Mouse (Mus musculus) MEL (cell line): ENCODE data around the gene Ap4s1.

ENCODE experiments used
- CHD1 ChIP-seq: IDR thresholded peaks from 2 replicates; pipeline ENCODE4 v1.6.1; 2012; ENCODE audit warnings: low read depth, mild to moderate bottlenecking, inconsistent platforms, low read length, improper control_type of control experiment
- CTCF ChIP-seq, 3 experiments: IDR thresholded peaks in 2 of 3; conservative IDR thresholded peaks in 1 of 3; 2 replicates each; pipeline ENCODE4 v1.5.1; 2011 to 2012; ENCODE audit warnings: low read length in 3 of 3, low read depth in 2 of 3, mild to moderate bottlenecking in 2 of 3, improper control_type of control experiment in 1 of 3, inconsistent platforms in 1 of 3, mixed read lengths in 1 of 3, moderate library complexity in 1 of 3; ENCODE audit not compliant: control insufficient read depth in 1 of 3, insufficient read depth in 1 of 3, poor library complexity in 1 of 3, severe bottlenecking in 1 of 3
- GABPA ChIP-seq: IDR thresholded peaks from 2 replicates; pipeline ENCODE4 v1.6.1; 2012; ENCODE audit warnings: low read depth, mild to moderate bottlenecking, inconsistent platforms, low read length, improper control_type of control experiment, moderate library complexity
- GATA1 ChIP-seq: IDR thresholded peaks from 2 replicates; pipeline ENCODE4 v1.6.1; 2011; ENCODE audit warnings: low read depth, low read length, improper control_type of control experiment
- KAT2A ChIP-seq: conservative IDR thresholded peaks from 2 replicates; pipeline ENCODE4 v1.6.1; 2012; ENCODE audit warnings: low read depth, low read length, improper control_type of control experiment, inconsistent platforms
- MXI1 ChIP-seq: IDR thresholded peaks from 2 replicates; pipeline ENCODE4 v1.6.1; 2011; ENCODE audit warnings: mild to moderate bottlenecking, low read depth, low read length, improper control_type of control experiment
- MYB ChIP-seq: IDR thresholded peaks from 2 replicates; pipeline ENCODE4 v1.6.1; 2011; ENCODE audit warnings: mild to moderate bottlenecking, low read depth, low read length, improper control_type of control experiment
- POLR2A ChIP-seq, 2 experiments: IDR thresholded peaks; 2 replicates each; pipeline ENCODE4 v1.6.1; 2011 to 2012; ENCODE audit warnings: low read length in 2 of 2, mild to moderate bottlenecking in 2 of 2, control low read depth in 1 of 2, improper control_type of control experiment in 1 of 2, low read depth in 1 of 2, moderate library complexity in 1 of 2; ENCODE audit not compliant: control insufficient read depth in 1 of 2, insufficient read depth in 1 of 2, poor library complexity in 1 of 2
- RCOR1 ChIP-seq: IDR thresholded peaks from 2 replicates; pipeline ENCODE4 v1.6.1; 2012; ENCODE audit warnings: low read depth, mild to moderate bottlenecking, inconsistent platforms, low read length, improper control_type of control experiment
- SMC3 ChIP-seq: IDR thresholded peaks from 2 replicates; pipeline ENCODE4 v1.6.1; 2011; ENCODE audit warnings: low read depth, low read length, improper control_type of control experiment
- ZMIZ1 ChIP-seq: IDR thresholded peaks from 2 replicates; pipeline ENCODE4 v1.6.1; 2012; ENCODE audit warnings: low read depth, mild to moderate bottlenecking, inconsistent platforms, low read length, improper control_type of control experiment, moderate library complexity
- ZNF384 ChIP-seq: IDR thresholded peaks from 2 replicates; pipeline ENCODE4 v1.6.1; 2012; ENCODE audit warnings: low read depth, mild to moderate bottlenecking, inconsistent platforms, low read length, improper control_type of control experiment

DNA sequence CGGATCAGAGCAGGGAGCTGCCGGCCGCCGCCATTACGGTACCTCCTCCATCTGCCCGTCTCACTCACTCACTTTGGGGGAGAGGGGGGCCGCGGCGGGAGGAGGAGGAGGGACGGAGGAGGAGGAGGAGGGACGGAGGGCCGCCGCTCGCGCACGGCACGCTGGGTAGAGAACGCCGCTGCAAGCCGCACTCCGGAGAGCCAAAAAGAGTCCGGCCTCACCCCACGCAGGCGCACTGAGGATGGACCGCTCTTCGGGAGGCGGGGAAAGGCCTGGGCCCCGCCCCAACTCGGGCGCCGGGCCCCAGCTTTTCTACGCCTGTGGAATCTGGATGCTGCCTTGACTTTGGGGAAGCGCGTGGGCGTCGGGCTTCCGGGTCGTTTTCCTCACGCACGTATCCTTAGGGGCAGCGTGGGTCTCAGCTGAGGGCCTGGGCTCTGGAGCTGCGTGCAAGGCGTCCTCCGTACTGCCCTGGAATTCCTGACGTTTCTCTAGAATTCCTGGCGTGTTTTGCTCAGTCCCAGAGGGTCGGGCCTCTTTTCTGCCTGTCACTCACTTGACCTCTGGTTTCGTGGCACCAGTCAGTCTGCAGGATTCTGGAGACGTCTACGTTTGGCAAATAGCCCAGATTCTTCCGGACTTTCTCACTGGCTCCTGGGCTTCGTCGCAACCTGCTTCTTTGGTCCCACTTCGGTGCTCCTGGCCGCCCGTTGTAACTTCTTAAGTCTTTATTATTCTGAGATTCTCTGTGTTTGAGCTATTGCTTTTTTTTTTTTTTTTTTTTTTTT lies 1.2 kb downstream of the Ap4s1 start, which contains the start of gene Strn3:
- peak; percentile 85 for TF ChIP-seq MXI1
- no peak for TF ChIP-seq GATA1
- TF ChIP-seq ZNF384: peak; percentile 93
- TF ChIP-seq CHD1: no peak
- no peak for TF ChIP-seq CTCF (IDR thresholded peaks at IDR 0.05 in 2 of 3, conservative IDR thresholded peaks at IDR 0.05 in 1 of 3; ENCODE audit: control insufficient read depth in 1 of 3, insufficient read depth in 1 of 3, low read depth in 2 of 3, low read length in 3 of 3, poor library complexity in 1 of 3, severe bottlenecking in 1 of 3)
- TF ChIP-seq MYB: no peak
- TF ChIP-seq SMC3: no peak
- TF ChIP-seq POLR2A (IDR thresholded peaks at IDR 0.05; ENCODE audit: control insufficient read depth in 1 of 2, insufficient read depth in 1 of 2, low read depth in 1 of 2, low read length in 2 of 2, poor library complexity in 1 of 2): peak; percentile 53 to 83
- no peak; the same call in 1 of the 2 replicates for TF ChIP-seq KAT2A
- TF ChIP-seq ZMIZ1: peak; percentile 80; the same call in 1 of the 2 replicates
- TF ChIP-seq RCOR1: no peak
- no peak for TF ChIP-seq GABPA
